Mouse (Mus musculus): ENCODE measurements around the gene Tuba8. TPM values are rescaled to one million over a fixed set of nuclear protein-coding genes. Genes with fewer than 3 reads are reported as not detected.

Gene Tuba8
- polyA plus RNA-seq, 1 experiment from 2014 or later = 1.0 TPM

DNA sequence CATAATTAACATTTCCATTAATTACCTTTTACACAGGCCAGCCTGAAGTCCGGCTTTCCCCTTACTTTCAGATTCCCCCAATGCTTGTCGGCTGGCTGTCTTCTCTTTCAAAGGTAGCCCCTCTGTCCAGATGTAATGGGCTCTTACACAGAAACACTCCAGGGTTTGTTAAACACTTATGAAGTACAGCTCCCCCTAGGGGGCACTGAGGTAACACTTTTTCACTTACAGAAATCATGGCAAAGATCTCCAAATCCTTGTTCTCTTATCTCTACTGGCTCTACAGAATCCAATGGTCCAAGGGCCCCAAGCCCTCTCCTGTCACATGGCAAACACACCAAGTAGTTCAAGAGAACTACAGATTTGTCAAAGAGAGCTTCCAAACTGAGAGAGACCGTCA, 63.9 kb downstream of the Tuba8 start:
- 80% methylated on average over 3 of the region's 3 CpGs for WGBS (ENCODE audit: insufficient replicate concordance)
- no peak overlapping the region for H3K4me3 ChIP-seq (ENCODE audit: low read depth, low read length)
- no peak overlapping the region for H3K27ac ChIP-seq (ENCODE audit: low read depth, low read length)
- no peak overlapping the region for H3K9ac ChIP-seq (ENCODE audit: low read depth, low read length)
- no peak overlapping the region for H3K4me2 ChIP-seq
- no peaks in the 10 kb centered on the region for H3K4me1 ChIP-seq (ENCODE audit: control insufficient read depth, insufficient read depth, low read length)
- no peaks in the 10 kb centered on the region for H3K9me3 ChIP-seq (replicated peaks; ENCODE audit: control insufficient read depth, low read length)
- H3K36me3 ChIP-seq (ENCODE audit: control insufficient read depth, insufficient read depth, low read length) = no peaks in the 10 kb centered on the region
- ATAC-seq (replicated peaks; ENCODE audit: insufficient number of reproducible peaks, low FRiP score, low TSS enrichment) = no peak
- peaks cover 2% of the 10 kb centered on the region; the same call in 1 of the 2 replicates for H3K27me3 ChIP-seq (ENCODE audit: control insufficient read depth, insufficient read depth, low read length)

Other genes starting within 250 kb of the Tuba8 start
- 32.3 and 53.2 TPM in 2 replicates for gene Mical3, start 79.7 kb upstream of the Tuba8 start, polyA plus RNA-seq (2014; fragmentation: Nextera tagmentation; extraction: Ambion mirVana)
- gene Pex26, start 27.0 kb upstream of the Tuba8 start, polyA plus RNA-seq (2014; fragmentation: Nextera tagmentation; extraction: Ambion mirVana) = 3.8 and 4.1 TPM in 2 replicates
- gene Usp18, start 35.2 kb downstream of the Tuba8 start, polyA plus RNA-seq (2014; fragmentation: Nextera tagmentation; extraction: Ambion mirVana) = 0.67 and 0.99 TPM in 2 replicates
- gene Slc6a13, start 89.5 kb downstream of the Tuba8 start, polyA plus RNA-seq (2014; fragmentation: Nextera tagmentation; extraction: Ambion mirVana) = 8.4 and 10.6 TPM in 2 replicates
- gene Slc6a12, start 132.4 kb downstream of the Tuba8 start, polyA plus RNA-seq (2014; fragmentation: Nextera tagmentation; extraction: Ambion mirVana) = 0.24 TPM in 1 of 2 replicates, not detected in the other

Data from heart, embryonic 11.5 days (tissue).